Mouse (Mus musculus): ENCODE data around the gene Ankrd6. TPM values are rescaled to one million over a fixed set of nuclear protein-coding genes. Genes with fewer than 3 reads are reported as not detected.
A peak's percentile ranks its signal among the peaks of the same experiment; 100 is the strongest.

The Ankrd6 gene
- polyA plus RNA-seq, 1 experiment from 2014 or later, result 12.1 TPM

GRCm38 (mm10) chr4:32889996-32890734, 60.5 kb downstream of the Ankrd6 start:
- Histone ChIP-seq H3K4me2 (peak overlapping the region; percentile 21; the same call in 1 of the 2 replicates), H3K4me1 (peaks cover 24% of the 10 kb centered on the region), H3K36me3 (no peaks in the 10 kb centered on the region), H3K4me3 (replicated peaks) (no peak overlapping the region), H3K27me3 (no peaks in the 10 kb centered on the region), H3K27ac (no peak overlapping the region; the same call in 1 of the 2 replicates), H3K9me3 (replicated peaks) (peaks cover 8% of the 10 kb centered on the region), H3K9ac (no peak overlapping the region)
- ATAC-seq (replicated peaks; ENCODE audit: low FRiP score), result no peak
- 26% methylated on average over 10 of the region's 10 CpGs for WGBS

GRCm38 (mm10) chr4:32889246-32889645, 61.4 kb downstream of the Ankrd6 start:
- H3K4me2 ChIP-seq, result 0 out of 2 replicates have a peak overlapping the region, but pooled peaks have one; percentile 7

GRCm38 (mm10) chr4:32886479-32886878, 64.2 kb downstream of the Ankrd6 start:
- Histone ChIP-seq H3K4me2 (no peak overlapping the region), H3K27ac (no peak overlapping the region), H3K4me3 (replicated peaks) (no peak overlapping the region), H3K9me3 (replicated peaks) (no peaks in the 10 kb centered on the region), H3K36me3 (no peaks in the 10 kb centered on the region), H3K9ac (no peak overlapping the region), H3K4me1 (peaks cover 32% of the 10 kb centered on the region), H3K27me3 (no peaks in the 10 kb centered on the region)
- whole genome bisulfite sequencing, result 94% methylated on average over 3 of the region's 3 CpGs
- no peak for ATAC-seq (replicated peaks; ENCODE audit: low FRiP score)

More at GRCm38 (mm10) chr4:32889246-32889645, 61.4 kb downstream of the Ankrd6 start:
- Histone ChIP-seq H3K9me3 (replicated peaks) (peaks cover 4% of the 10 kb centered on the region), H3K9ac (no peak overlapping the region), H3K4me1 (peaks cover 29% of the 10 kb centered on the region), H3K27ac (no peak overlapping the region), H3K4me3 (replicated peaks) (no peak overlapping the region), H3K27me3 (no peaks in the 10 kb centered on the region), H3K36me3 (no peaks in the 10 kb centered on the region)
- 52% methylated on average over 11 of the region's 11 CpGs for WGBS
- peak; percentile 42 for ATAC-seq (replicated peaks; ENCODE audit: low FRiP score)

- Histone ChIP-seq H3K4me2 (no peak overlapping the region), H3K27me3 (no peaks in the 10 kb centered on the region), H3K27ac (no peak overlapping the region; the same call in 1 of the 2 replicates), H3K9me3 (replicated peaks) (no peaks in the 10 kb centered on the region), H3K9ac (no peak overlapping the region), H3K4me1 (peaks cover 28% of the 10 kb centered on the region), H3K36me3 (no peaks in the 10 kb centered on the region), H3K4me3 (replicated peaks) (no peak overlapping the region)
- WGBS, result 27% methylated on average over 9 of the region's 9 CpGs
- ATAC-seq (replicated peaks; ENCODE audit: low FRiP score), result no peak
These were observed 66.0 kb downstream of the Ankrd6 start for GRCm38 (mm10) chr4:32884599-32884998.

- WGBS, result 69% methylated on average over 4 of the region's 4 CpGs
- no peak overlapping the region for H3K9ac ChIP-seq
- H3K27me3 ChIP-seq, result no peaks in the 10 kb centered on the region
- no peaks in the 10 kb centered on the region for H3K36me3 ChIP-seq
- no peak overlapping the region for H3K27ac ChIP-seq
- H3K4me2 ChIP-seq, result no peak overlapping the region
- no peak overlapping the region for H3K4me3 ChIP-seq (replicated peaks)
- H3K4me1 ChIP-seq, result 0 out of 2 replicates have a peak, but pooled peaks cover 18% of the 10 kb centered on the region
- peak; percentile 69; the same call in 1 of the 2 replicates for ATAC-seq (replicated peaks; ENCODE audit: low FRiP score)
- no peaks in the 10 kb centered on the region for H3K9me3 ChIP-seq (replicated peaks)
These were observed 69.6 kb downstream of the Ankrd6 start for GRCm38 (mm10) chr4:32881001-32881400.

- H3K4me2 ChIP-seq, result no peak overlapping the region
- 70% methylated on average over 4 of the region's 4 CpGs for WGBS
- H3K27me3 ChIP-seq, result no peaks in the 10 kb centered on the region
- H3K4me3 ChIP-seq (replicated peaks), result no peak overlapping the region
- no peak for ATAC-seq (replicated peaks; ENCODE audit: low FRiP score)
- H3K9ac ChIP-seq, result no peak overlapping the region
- H3K9me3 ChIP-seq (replicated peaks), result no peaks in the 10 kb centered on the region
- no peaks in the 10 kb centered on the region for H3K36me3 ChIP-seq
- 0 out of 2 replicates have a peak, but pooled peaks cover 2% of the 10 kb centered on the region for H3K4me1 ChIP-seq
- no peak overlapping the region for H3K27ac ChIP-seq
These were observed 76.0 kb downstream of the Ankrd6 start for GRCm38 (mm10) chr4:32874669-32875068.

GRCm38 (mm10) chr4:32872189-32872749, 78.4 kb downstream of the Ankrd6 start:
- H3K4me2 ChIP-seq, result no peak overlapping the region
- H3K4me1 ChIP-seq, result no peaks in the 10 kb centered on the region
- ATAC-seq (replicated peaks; ENCODE audit: low FRiP score), result no peak
- no peak overlapping the region for H3K4me3 ChIP-seq (replicated peaks)
- H3K9me3 ChIP-seq (replicated peaks), result no peaks in the 10 kb centered on the region
- no peak overlapping the region for H3K27ac ChIP-seq
- no peak overlapping the region for H3K9ac ChIP-seq
- H3K27me3 ChIP-seq, result no peaks in the 10 kb centered on the region
- no peaks in the 10 kb centered on the region for H3K36me3 ChIP-seq
- WGBS, result 85% methylated on average over 8 of the region's 8 CpGs

GRCm38 (mm10) chr4:32869370-32869769, 81.3 kb downstream of the Ankrd6 start:
- Histone ChIP-seq H3K9me3 (replicated peaks) (no peaks in the 10 kb centered on the region), H3K4me2 (no peak overlapping the region), H3K4me3 (replicated peaks) (no peak overlapping the region), H3K36me3 (no peaks in the 10 kb centered on the region), H3K27me3 (peaks cover 5% of the 10 kb centered on the region), H3K9ac (no peak overlapping the region), H3K27ac (no peak overlapping the region), H3K4me1 (peaks cover 5% of the 10 kb centered on the region)
- 56% methylated on average over 9 of the region's 9 CpGs for WGBS
- ATAC-seq (replicated peaks; ENCODE audit: low FRiP score), result no peak

- peaks cover 7% of the 10 kb centered on the region for H3K27me3 ChIP-seq
- H3K4me3 ChIP-seq (replicated peaks), result no peak overlapping the region
- peaks cover 10% of the 10 kb centered on the region for H3K4me1 ChIP-seq
- H3K4me2 ChIP-seq, result no peak overlapping the region
- H3K36me3 ChIP-seq, result no peaks in the 10 kb centered on the region
- WGBS, result 21% methylated on average over 8 of the region's 8 CpGs
- no peak for ATAC-seq (replicated peaks; ENCODE audit: low FRiP score)
- no peak overlapping the region for H3K9ac ChIP-seq
- no peak overlapping the region for H3K27ac ChIP-seq
- H3K9me3 ChIP-seq (replicated peaks), result no peaks in the 10 kb centered on the region
These were observed 81.8 kb downstream of the Ankrd6 start for GRCm38 (mm10) chr4:32868858-32869257.

- peaks cover 7% of the 10 kb centered on the region for H3K27me3 ChIP-seq
- peaks cover 14% of the 10 kb centered on the region for H3K4me1 ChIP-seq
- WGBS, result 69% methylated on average over 4 of the region's 4 CpGs
These were observed 82.2 kb downstream of the Ankrd6 start for GRCm38 (mm10) chr4:32868437-32868836.

GRCm38 (mm10) chr4:32867460-32867859, 83.2 kb downstream of the Ankrd6 start:
- Histone ChIP-seq H3K4me2 (no peak overlapping the region), H3K27ac (no peak overlapping the region), H3K9ac (no peak overlapping the region), H3K36me3 (no peaks in the 10 kb centered on the region), H3K27me3 (peaks cover 7% of the 10 kb centered on the region), H3K4me3 (replicated peaks) (no peak overlapping the region), H3K9me3 (replicated peaks) (no peaks in the 10 kb centered on the region), H3K4me1 (peaks cover 24% of the 10 kb centered on the region)
- ATAC-seq (replicated peaks; ENCODE audit: low FRiP score), result no peak
- 84% methylated on average over 6 of the region's 6 CpGs for WGBS

More at GRCm38 (mm10) chr4:32868437-32868836, 82.2 kb downstream of the Ankrd6 start:
- Histone ChIP-seq H3K27ac (no peak overlapping the region), H3K4me2 (no peak overlapping the region), H3K4me3 (replicated peaks) (no peak overlapping the region), H3K9ac (no peak overlapping the region), H3K9me3 (replicated peaks) (no peaks in the 10 kb centered on the region), H3K36me3 (no peaks in the 10 kb centered on the region)
- ATAC-seq (replicated peaks; ENCODE audit: low FRiP score), result no peak

- no peak for ATAC-seq (replicated peaks; ENCODE audit: low FRiP score)
- H3K9me3 ChIP-seq (replicated peaks), result no peaks in the 10 kb centered on the region
- H3K4me3 ChIP-seq (replicated peaks), result no peak overlapping the region
- H3K4me1 ChIP-seq, result peaks cover 27% of the 10 kb centered on the region
- H3K27ac ChIP-seq, result no peak overlapping the region
- WGBS, result 82% methylated on average over 6 of the region's 6 CpGs
- peak overlapping the region; percentile 46; the same call in 1 of the 2 replicates for H3K4me2 ChIP-seq
- H3K36me3 ChIP-seq, result no peaks in the 10 kb centered on the region
- H3K9ac ChIP-seq, result no peak overlapping the region
- H3K27me3 ChIP-seq, result peaks cover 7% of the 10 kb centered on the region
These were observed 85.8 kb downstream of the Ankrd6 start for GRCm38 (mm10) chr4:32864867-32865242.
